Mouse (Mus musculus) heart, embryonic 16.5 days (tissue): ENCODE measurements at regions not wholly inside any gene's neighbourhood (a gene's known extent, or its start where the extent isn't known, plus 50 kb on each side); places are given as distances from the start of the nearest gene placed in this dataset.
A peak's percentile ranks its signal among the peaks of the same experiment; 100 is the strongest.

ENCODE experiments used
- ATAC-seq: fragments of 200-750 bp; cut with Nextera tagmentation; replicated peaks from 2 replicates; pipeline ENCODE4 v1.8.0; 2017; ENCODE audit warnings: moderate number of reproducible peaks; ENCODE audit not compliant: insufficient read depth, low FRiP score; ENCODE audit errors: extremely low read depth
- H3K27ac ChIP-seq: fragments of 300-500 bp; sonication (generic); 2 replicates; pipeline ENCODE4 v1.5.1; 2014; ENCODE audit warnings: mild to moderate bottlenecking, low read length, control low read depth, moderate library complexity
- H3K27me3 ChIP-seq: fragments of 300-500 bp; sonication (generic); 2 replicates; pipeline ENCODE4 v1.6.1; 2014; ENCODE audit warnings: low read length, mixed read lengths; ENCODE audit not compliant: control insufficient read depth, insufficient read depth
- H3K36me3 ChIP-seq: fragments of 300-500 bp; sonication (generic); 2 replicates; pipeline ENCODE4 v1.6.1; 2014; ENCODE audit not compliant: control insufficient read depth, insufficient read depth
- H3K4me1 ChIP-seq: fragments of 300-500 bp; sonication (generic); 2 replicates; pipeline ENCODE4 v1.6.1; 2014; ENCODE audit warnings: low read length, mixed read lengths; ENCODE audit not compliant: control insufficient read depth, insufficient read depth
- H3K4me2 ChIP-seq: fragments of 300-500 bp; sonication (generic); 2 replicates; pipeline ENCODE4 v1.6.1; 2014; ENCODE audit warnings: low read depth, mild to moderate bottlenecking, control low read depth, low read length
- H3K4me3 ChIP-seq: fragments of 300-500 bp; sonication (generic); 2 replicates; pipeline ENCODE4 v1.5.1; 2014; ENCODE audit warnings: mild to moderate bottlenecking, control low read depth, low read length
- H3K9ac ChIP-seq: fragments of 300-500 bp; sonication (generic); 2 replicates; pipeline ENCODE4 v1.6.1; 2014; ENCODE audit warnings: low read length, control low read depth
- H3K9me3 ChIP-seq: fragments of 300-500 bp; sonication (generic); replicated peaks from 2 replicates; pipeline ENCODE4 v1.6.1; 2016; ENCODE audit warnings: low read length; ENCODE audit not compliant: control insufficient read depth
- WGBS: fragments of 180-500 bp; shearing (Covaris S2); extraction: QIAGEN DNeasy Blood & Tissue Kit; methylation state at CpG from one replicate; pipeline ENCODE4 v1.1.7; 2014; 5-methylcytosine and 5-hydroxymethylcytosine counted together

DNA sequence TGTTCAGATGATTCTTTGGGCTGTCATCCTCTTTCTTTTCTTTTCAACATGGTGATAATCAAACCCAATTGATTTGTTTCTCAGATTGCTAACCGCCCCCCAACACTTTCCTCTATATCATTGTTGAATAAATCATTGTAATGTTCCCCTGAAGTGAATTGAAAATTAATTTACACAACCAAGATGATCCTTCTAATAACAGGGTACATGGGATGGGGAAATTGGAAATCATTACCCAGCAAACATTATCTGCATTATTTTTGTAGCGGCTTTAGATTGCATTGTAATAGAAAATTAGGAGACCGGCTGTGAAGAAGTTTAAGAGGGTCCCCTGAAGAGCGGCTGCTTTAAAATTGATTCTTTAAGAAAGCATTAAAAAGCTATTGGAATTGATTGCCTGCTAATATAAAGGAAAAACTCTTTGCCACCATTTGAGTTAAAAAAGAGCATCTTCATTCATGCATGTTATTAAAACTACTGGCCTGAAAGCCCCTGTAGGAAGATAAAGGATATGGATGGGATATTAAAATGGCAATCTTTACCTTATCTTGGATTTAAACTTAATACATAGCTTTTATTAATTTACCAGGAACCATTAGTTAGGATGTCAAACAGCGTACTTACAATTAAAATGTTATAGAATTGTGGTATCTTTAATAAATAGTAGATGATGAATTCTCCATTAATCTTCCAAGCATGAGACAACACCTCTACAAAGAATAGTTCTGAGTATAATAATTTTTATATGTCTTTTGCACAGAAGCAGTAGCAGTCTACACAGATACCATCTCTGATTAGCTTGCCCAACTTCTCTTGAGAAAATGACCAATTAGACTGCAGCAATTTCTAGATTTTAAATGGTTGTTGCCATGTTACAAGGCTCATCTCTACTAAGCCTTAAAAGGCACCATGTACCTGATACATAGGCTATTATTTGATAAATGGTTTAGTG lies 127.0 kb upstream of the Hs3st5 start:
- no peak overlapping the region for H3K9ac ChIP-seq
- no peak overlapping the region for H3K27ac ChIP-seq
- no peaks in the 10 kb centered on the region for H3K4me1 ChIP-seq
- no peaks in the 10 kb centered on the region for H3K36me3 ChIP-seq
- no peaks in the 10 kb centered on the region for H3K9me3 ChIP-seq
- WGBS, result 82% methylated on average over 5 of the region's 5 CpGs
- no peaks in the 10 kb centered on the region for H3K27me3 ChIP-seq
- no peak overlapping the region for H3K4me3 ChIP-seq
- no peak for ATAC-seq
- H3K4me2 ChIP-seq, result no peak overlapping the region

DNA sequence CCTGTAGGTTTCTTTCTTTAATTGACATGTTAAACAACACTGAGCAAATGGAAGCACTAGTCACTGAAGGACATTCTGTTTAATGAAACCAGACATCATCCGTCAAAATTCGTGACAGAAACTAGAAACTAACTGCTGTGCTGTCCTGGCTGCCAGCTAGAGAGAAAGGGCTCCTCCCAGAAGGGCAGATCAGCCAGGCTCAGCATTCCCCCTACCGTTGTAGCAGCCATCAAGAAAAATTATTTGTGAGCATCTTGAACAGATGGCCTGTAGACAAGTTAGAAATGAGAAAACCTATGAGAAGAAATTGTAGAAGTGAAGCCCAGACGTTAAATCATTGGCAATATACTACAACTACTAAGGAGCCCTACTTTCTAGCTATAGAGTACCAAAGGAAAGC lies 123.3 kb upstream of the Hs3st5 start:
- WGBS, result 60% methylated on average over 4 of the region's 4 CpGs
- no peak overlapping the region for H3K27ac ChIP-seq
- H3K36me3 ChIP-seq, result no peaks in the 10 kb centered on the region
- H3K27me3 ChIP-seq, result no peaks in the 10 kb centered on the region
- H3K4me1 ChIP-seq, result no peaks in the 10 kb centered on the region
- H3K4me3 ChIP-seq, result no peak overlapping the region
- ATAC-seq, result no peak
- H3K9ac ChIP-seq, result no peak overlapping the region
- H3K9me3 ChIP-seq, result no peaks in the 10 kb centered on the region
- no peak overlapping the region for H3K4me2 ChIP-seq

DNA sequence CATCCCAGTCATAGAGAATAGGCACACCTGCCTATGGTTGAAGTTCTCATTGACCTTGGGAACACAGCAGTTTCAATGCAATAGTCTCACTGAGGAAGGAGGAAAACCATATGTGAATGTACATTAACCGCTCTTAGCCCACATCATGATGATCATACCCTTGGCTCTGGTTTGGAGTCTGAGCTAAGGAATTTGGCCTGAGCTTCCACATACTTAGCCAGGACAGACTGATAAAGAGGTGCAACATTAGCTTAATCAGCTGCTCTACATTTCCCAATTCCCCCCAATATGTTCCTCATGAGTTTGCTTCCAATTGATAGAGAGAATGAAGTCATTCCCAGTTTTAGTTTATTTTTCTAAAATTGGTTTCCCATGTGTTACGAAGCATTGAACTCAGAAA lies 116.6 kb upstream of the Hs3st5 start:
- no peak overlapping the region for H3K4me2 ChIP-seq
- no peak for ATAC-seq
- H3K27ac ChIP-seq, result no peak overlapping the region
- no peaks in the 10 kb centered on the region for H3K9me3 ChIP-seq
- H3K4me1 ChIP-seq, result no peaks in the 10 kb centered on the region
- H3K9ac ChIP-seq, result no peak overlapping the region
- no peaks in the 10 kb centered on the region for H3K36me3 ChIP-seq
- WGBS, result 63% methylated on average over 2 of the region's 2 CpGs
- no peak overlapping the region for H3K4me3 ChIP-seq
- no peaks in the 10 kb centered on the region for H3K27me3 ChIP-seq

DNA sequence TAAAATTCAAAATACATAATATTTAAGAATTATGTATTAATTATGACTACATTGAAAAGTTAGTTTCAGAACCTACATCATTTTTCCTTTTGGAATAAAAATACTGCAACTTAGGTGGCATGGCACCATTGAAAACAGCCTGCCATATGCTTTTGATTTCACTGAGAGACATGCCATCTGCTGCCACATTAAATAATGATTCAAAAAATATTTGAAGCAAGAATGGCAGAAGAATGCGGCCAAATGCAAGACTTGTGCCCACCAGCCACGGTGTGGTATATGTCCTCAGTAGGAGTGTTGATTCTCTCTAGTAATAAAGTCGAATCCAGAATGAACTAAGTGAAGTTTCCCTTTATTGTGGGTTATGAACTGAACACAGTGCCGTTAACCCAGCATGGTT lies 113.0 kb upstream of the Hs3st5 start:
- 80% methylated on average over 4 of the region's 4 CpGs for WGBS
- no peak overlapping the region for H3K4me2 ChIP-seq
- no peak overlapping the region for H3K9ac ChIP-seq
- no peaks in the 10 kb centered on the region for H3K27me3 ChIP-seq
- H3K27ac ChIP-seq, result no peak overlapping the region
- no peaks in the 10 kb centered on the region for H3K9me3 ChIP-seq
- H3K4me3 ChIP-seq, result no peak overlapping the region
- H3K4me1 ChIP-seq, result no peaks in the 10 kb centered on the region
- no peak for ATAC-seq
- no peaks in the 10 kb centered on the region for H3K36me3 ChIP-seq

DNA sequence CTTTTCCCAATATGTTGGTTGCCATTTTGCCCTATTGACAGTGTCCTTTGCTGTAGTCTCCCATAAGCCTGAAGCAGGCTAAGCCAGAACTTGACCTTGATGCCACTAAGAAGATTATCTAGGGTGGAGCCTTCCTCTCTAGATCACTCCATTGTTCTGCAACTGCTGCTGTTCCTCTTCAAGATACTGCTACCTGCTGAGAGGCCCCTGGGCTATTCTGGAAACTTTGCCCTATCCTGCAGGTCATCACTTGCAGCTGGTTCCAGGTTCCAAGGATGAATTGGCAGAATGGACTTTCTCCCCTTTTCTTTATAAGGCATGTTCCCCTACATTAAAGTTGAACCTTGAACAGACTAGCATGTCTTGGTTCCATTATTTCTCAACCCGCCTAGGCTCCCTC lies 110.0 kb upstream of the Hs3st5 start:
- no peaks in the 10 kb centered on the region for H3K27me3 ChIP-seq

DNA sequence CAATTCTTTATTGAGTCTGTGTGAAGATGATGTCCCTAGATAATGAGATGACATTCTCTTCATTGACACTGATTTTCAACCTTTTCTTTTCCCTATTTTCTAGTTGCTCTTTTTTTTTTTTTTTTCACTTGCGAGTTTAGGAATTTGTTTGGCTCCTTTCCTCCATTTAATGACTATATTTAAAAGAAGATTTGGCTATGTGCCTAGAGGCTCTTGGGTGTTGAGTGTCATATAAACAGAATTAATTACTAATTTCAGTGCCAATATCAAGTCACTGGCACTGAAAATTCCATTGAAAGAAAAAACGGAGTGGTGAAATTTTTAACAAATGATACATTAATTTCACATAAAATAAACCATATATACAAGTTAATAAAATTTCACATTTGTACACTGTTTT lies 98.6 kb upstream of the Hs3st5 start:
- H3K4me3 ChIP-seq, result no peak overlapping the region
- no peaks in the 10 kb centered on the region for H3K9me3 ChIP-seq
- H3K4me2 ChIP-seq, result no peak overlapping the region
- no peaks in the 10 kb centered on the region for H3K4me1 ChIP-seq
- no peak overlapping the region for H3K9ac ChIP-seq
- no peak overlapping the region for H3K27ac ChIP-seq
- H3K36me3 ChIP-seq, result no peaks in the 10 kb centered on the region
- H3K27me3 ChIP-seq, result no peaks in the 10 kb centered on the region
- 49% methylated on average over 2 of the region's 2 CpGs for WGBS
- ATAC-seq, result no peak

More for the DNA sequence above, 110.0 kb upstream of the Hs3st5 start:
- no peak overlapping the region for H3K4me3 ChIP-seq
- H3K4me2 ChIP-seq, result no peak overlapping the region
- no peaks in the 10 kb centered on the region for H3K36me3 ChIP-seq
- H3K9me3 ChIP-seq, result no peaks in the 10 kb centered on the region
- 79% methylated on average over 1 of the region's 1 CpGs for WGBS
- no peak overlapping the region for H3K27ac ChIP-seq
- H3K4me1 ChIP-seq, result no peaks in the 10 kb centered on the region
- no peak overlapping the region for H3K9ac ChIP-seq
- no peak for ATAC-seq

DNA sequence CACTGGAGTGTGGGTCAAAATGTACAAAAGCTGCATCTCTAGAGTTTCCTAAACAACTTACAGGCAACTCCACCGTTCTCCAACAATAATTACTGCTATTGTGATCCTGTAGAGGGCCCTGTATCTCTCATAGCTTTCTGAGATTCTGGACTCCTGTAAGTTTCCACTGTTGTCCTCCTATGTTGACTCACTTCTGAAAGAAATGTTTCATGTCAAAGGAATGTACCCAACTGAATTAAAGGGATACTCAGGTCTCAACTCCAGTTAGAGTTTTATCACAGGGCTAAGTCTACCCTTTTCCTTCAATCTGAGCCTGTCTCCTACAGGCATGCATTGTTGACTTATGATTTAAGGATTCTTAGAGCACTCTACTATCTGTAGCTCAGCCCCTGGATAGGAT lies 75.3 kb upstream of the Hs3st5 start:
- WGBS, result 78% methylated on average over 1 of the region's 1 CpGs
- H3K36me3 ChIP-seq, result no peaks in the 10 kb centered on the region
- H3K27ac ChIP-seq, result no peak overlapping the region
- H3K4me1 ChIP-seq, result no peaks in the 10 kb centered on the region
- H3K9me3 ChIP-seq, result no peaks in the 10 kb centered on the region; the same call in 1 of the 2 replicates
- no peak overlapping the region for H3K4me2 ChIP-seq
- H3K4me3 ChIP-seq, result no peak overlapping the region
- no peak overlapping the region for H3K9ac ChIP-seq
- no peak for ATAC-seq
- H3K27me3 ChIP-seq, result no peaks in the 10 kb centered on the region

DNA sequence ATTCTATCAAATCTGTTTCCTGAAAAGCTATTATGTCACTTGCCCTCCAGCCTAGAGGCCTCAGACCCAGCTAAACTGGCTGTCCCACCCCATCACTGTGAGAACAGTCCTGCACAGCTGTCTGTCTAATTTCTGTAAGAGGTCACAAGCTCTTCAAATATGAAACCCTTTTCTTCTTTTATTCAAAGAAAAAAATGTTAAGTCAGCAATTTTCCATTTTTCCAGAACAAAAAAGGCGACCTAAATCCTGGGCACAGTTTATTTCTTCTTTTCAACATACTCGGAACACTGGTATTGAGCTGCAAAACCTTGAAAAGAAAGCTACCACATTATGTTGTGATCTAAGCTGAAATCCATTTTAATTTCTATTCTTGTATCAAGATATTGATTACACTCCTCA lies 69.2 kb upstream of the Hs3st5 start:
- no peak overlapping the region for H3K4me3 ChIP-seq
- H3K36me3 ChIP-seq, result no peaks in the 10 kb centered on the region
- no peaks in the 10 kb centered on the region for H3K27me3 ChIP-seq
- no peak overlapping the region for H3K9ac ChIP-seq
- H3K9me3 ChIP-seq, result no peaks in the 10 kb centered on the region; the same call in 1 of the 2 replicates
- H3K27ac ChIP-seq, result no peak overlapping the region
- WGBS, result 84% methylated on average over 2 of the region's 2 CpGs
- no peak for ATAC-seq
- 0 out of 2 replicates have a peak, but pooled peaks cover 2% of the 10 kb centered on the region for H3K4me1 ChIP-seq
- H3K4me2 ChIP-seq, result peak overlapping the region; percentile 38; the same call in 1 of the 2 replicates
